Mouse (Mus musculus): ENCODE data around the gene Tbc1d32. TPM values are rescaled to one million over a fixed set of nuclear protein-coding genes. Genes with fewer than 3 reads are reported as not detected.
"Not testable (repeated sequence)": the region's sequence is repeated elsewhere in the genome, so short reads cannot be mapped to it uniquely, and the experiment has no call there.

Gene Tbc1d32
- polyA plus RNA-seq, 1 experiment from 2014 or later: 1.6 TPM

DNA sequence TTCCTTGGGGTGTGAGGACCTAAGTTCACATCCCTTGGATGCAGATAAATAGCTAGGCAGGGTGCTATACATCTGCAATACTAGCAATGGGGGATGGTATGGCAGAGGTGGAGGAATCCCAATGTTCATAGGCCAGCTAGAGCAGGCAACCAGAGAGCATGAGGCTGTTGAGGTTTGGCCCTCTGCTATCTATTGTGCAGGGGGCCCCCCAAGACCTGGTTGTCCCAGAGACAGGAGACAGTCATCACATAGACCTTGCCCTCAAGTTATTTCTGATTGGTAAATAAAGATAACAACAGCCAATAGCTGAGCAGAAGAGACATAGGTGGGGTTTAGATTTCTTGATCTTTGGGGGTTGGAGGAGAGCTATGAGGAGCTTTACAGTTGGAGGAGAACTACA lies 28.6 kb downstream of the Tbc1d32 start:
- H3K9me3 ChIP-seq (ENCODE audit: control insufficient read depth, low read length): no peaks in the 10 kb centered on the region
- H3K9ac ChIP-seq (ENCODE audit: low read length): no peak overlapping the region
- H3K27me3 ChIP-seq (ENCODE audit: control insufficient read depth, insufficient read depth, low read length): no peaks in the 10 kb centered on the region
- H3K4me2 ChIP-seq (replicated peaks; ENCODE audit: low read depth): no peak overlapping the region
- DNase-seq (ENCODE audit: low spot score) (no peak), ATAC-seq (ENCODE audit: low FRiP score, low TSS enrichment) (no peak)
- TF ChIP-seq CTCF (IDR thresholded peaks at IDR 0.05; ENCODE audit: low read depth) (no peak), EP300 (optimal IDR thresholded peaks at IDR 0.05) (no peak)
- no peak overlapping the region for H3K4me3 ChIP-seq (ENCODE audit: low read depth, low read length)
- no peak overlapping the region for H3K27ac ChIP-seq (replicated peaks)
- no peaks in the 10 kb centered on the region for H3K4me1 ChIP-seq (replicated peaks; ENCODE audit: control insufficient read depth, insufficient read depth)
- no peaks in the 10 kb centered on the region for H3K36me3 ChIP-seq (ENCODE audit: control insufficient read depth, insufficient read depth, low read length)

DNA sequence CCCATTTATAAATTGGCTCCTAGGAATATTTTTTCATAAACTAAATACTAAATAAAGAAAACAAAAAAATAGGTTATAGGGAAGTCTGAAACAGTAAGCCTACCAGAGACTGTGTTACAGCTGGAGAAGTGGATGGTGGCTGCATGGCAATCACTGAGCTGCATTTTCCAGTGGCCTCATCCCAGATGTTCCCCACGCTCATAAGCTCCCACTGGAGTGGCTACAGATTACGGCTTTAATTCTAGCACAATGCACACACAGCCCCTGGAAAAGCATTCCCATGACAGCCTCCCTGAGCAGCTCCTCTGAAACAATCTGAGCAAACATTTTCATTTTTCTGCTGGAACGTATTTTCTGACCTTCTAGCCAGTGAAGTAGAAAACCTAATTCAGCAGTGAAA lies 29.8 kb downstream of the Tbc1d32 start:
- no peak for TF ChIP-seq EP300 (optimal IDR thresholded peaks at IDR 0.05)

DNA sequence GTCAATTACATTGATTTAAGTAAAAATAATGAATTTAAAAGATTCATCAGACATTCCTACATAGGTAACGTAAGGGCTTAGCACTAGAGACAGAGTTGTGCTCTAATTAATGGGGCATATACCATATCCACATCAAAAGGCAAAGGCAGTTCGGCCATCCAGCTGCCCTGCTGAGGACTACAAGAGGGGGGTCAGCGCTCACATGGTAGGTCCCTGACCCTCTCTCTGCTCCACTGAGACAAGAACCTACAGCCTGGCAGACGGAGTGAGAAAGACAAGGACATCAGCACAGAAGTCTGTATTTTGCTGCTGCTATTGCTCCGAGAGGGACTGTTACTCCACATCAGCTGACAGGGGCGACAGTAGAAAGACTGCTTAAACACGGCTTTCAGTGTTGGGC lies 34.2 kb downstream of the Tbc1d32 start:
- H3K27ac ChIP-seq (replicated peaks): no peak overlapping the region
- no peaks in the 10 kb centered on the region for H3K4me1 ChIP-seq (replicated peaks; ENCODE audit: control insufficient read depth, insufficient read depth)
- DNase-seq (ENCODE audit: low spot score) (no peak), ATAC-seq (ENCODE audit: low FRiP score, low TSS enrichment) (no peak)
- H3K27me3 ChIP-seq (ENCODE audit: control insufficient read depth, insufficient read depth, low read length): no peaks in the 10 kb centered on the region
- TF ChIP-seq CTCF (IDR thresholded peaks at IDR 0.05; ENCODE audit: low read depth): no peak
- TF ChIP-seq EP300 (optimal IDR thresholded peaks at IDR 0.05): no peak
- no peak overlapping the region for H3K9ac ChIP-seq (ENCODE audit: low read length)
- no peak overlapping the region for H3K4me3 ChIP-seq (ENCODE audit: low read depth, low read length)
- H3K36me3 ChIP-seq (ENCODE audit: control insufficient read depth, insufficient read depth, low read length): no peaks in the 10 kb centered on the region
- H3K9me3 ChIP-seq (ENCODE audit: control insufficient read depth, low read length): no peaks in the 10 kb centered on the region
- 86% methylated on average over 7 of the region's 7 CpGs for WGBS
- H3K4me2 ChIP-seq (replicated peaks; ENCODE audit: low read depth): no peak overlapping the region

More for the DNA sequence above, 29.8 kb downstream of the Tbc1d32 start:
- Histone ChIP-seq H3K36me3 (ENCODE audit: control insufficient read depth, insufficient read depth, low read length) (no peaks in the 10 kb centered on the region), H3K4me3 (ENCODE audit: low read depth, low read length) (no peak overlapping the region), H3K27ac (replicated peaks) (no peak overlapping the region), H3K4me2 (replicated peaks; ENCODE audit: low read depth) (no peak overlapping the region), H3K4me1 (replicated peaks; ENCODE audit: control insufficient read depth, insufficient read depth) (no peaks in the 10 kb centered on the region), H3K9me3 (ENCODE audit: control insufficient read depth, low read length) (no peaks in the 10 kb centered on the region), H3K27me3 (ENCODE audit: control insufficient read depth, insufficient read depth, low read length) (no peaks in the 10 kb centered on the region), H3K9ac (ENCODE audit: low read length) (no peak overlapping the region)
- DNase-seq (ENCODE audit: low spot score) (no peak), ATAC-seq (ENCODE audit: low FRiP score, low TSS enrichment) (no peak)
- 78% methylated on average over 3 of the region's 3 CpGs for WGBS

DNA sequence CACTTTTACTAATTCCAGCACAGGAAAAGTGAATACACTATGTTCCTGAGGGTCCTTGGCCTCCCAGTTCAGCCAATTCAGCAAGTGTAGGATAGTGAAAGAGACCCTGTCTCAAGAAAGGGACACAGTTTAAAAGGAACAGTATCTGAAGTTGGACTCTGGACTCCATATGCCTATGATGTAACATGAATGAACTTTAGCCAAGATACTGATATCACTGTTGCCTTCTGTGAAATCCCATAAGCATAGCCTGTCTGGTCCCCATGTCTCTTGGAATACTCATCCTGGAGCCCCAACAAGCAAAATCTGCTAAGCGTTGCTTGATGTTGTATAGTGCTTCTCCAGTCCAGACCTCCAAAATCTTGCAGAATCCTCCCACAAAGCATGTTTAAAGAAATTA lies 46.8 kb downstream of the Tbc1d32 start:
- Histone ChIP-seq H3K36me3 (ENCODE audit: control insufficient read depth, insufficient read depth, low read length) (no peaks in the 10 kb centered on the region), H3K4me3 (ENCODE audit: low read depth, low read length) (no peak overlapping the region), H3K27me3 (ENCODE audit: control insufficient read depth, insufficient read depth, low read length) (no peaks in the 10 kb centered on the region), H3K9me3 (ENCODE audit: control insufficient read depth, low read length) (no peaks in the 10 kb centered on the region), H3K9ac (ENCODE audit: low read length) (no peak overlapping the region), H3K27ac (replicated peaks) (no peak overlapping the region), H3K4me1 (replicated peaks; ENCODE audit: control insufficient read depth, insufficient read depth) (no peaks in the 10 kb centered on the region), H3K4me2 (replicated peaks; ENCODE audit: low read depth) (no peak overlapping the region)
- ATAC-seq (ENCODE audit: low FRiP score, low TSS enrichment) (no peak), DNase-seq (ENCODE audit: low spot score) (no peak)
- 83% methylated on average over 1 of the region's 1 CpGs for WGBS
- TF ChIP-seq EP300 (optimal IDR thresholded peaks at IDR 0.05) (no peak), CTCF (IDR thresholded peaks at IDR 0.05; ENCODE audit: low read depth) (no peak)

DNA sequence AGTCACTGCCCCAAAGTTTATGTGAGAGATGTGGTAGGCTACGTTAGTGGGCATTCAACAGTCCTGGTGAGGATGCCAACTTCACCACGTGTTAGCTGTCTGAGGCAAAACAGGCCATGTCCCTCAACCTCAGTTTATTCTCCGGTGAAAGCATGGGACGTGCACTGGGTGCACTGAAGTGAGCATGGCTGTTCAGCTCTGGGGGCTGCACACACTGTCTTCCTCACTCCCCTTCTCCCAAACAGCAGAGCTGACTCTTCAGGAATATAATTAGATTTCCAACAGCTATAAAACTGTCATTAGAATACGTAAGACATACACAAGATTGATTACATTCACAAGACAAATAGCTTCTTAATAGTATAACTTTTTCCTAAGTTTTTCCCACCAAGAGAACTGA lies 55.3 kb downstream of the Tbc1d32 start:
- Histone ChIP-seq H3K4me2 (replicated peaks; ENCODE audit: low read depth) (no peak overlapping the region), H3K27ac (replicated peaks) (no peak overlapping the region), H3K4me1 (replicated peaks; ENCODE audit: control insufficient read depth, insufficient read depth) (no peaks in the 10 kb centered on the region), H3K4me3 (ENCODE audit: low read depth, low read length) (no peak overlapping the region), H3K9me3 (ENCODE audit: control insufficient read depth, low read length) (no peaks in the 10 kb centered on the region), H3K36me3 (ENCODE audit: control insufficient read depth, insufficient read depth, low read length) (no peaks in the 10 kb centered on the region), H3K27me3 (ENCODE audit: control insufficient read depth, insufficient read depth, low read length) (no peaks in the 10 kb centered on the region), H3K9ac (ENCODE audit: low read length) (no peak overlapping the region)
- TF ChIP-seq EP300 (optimal IDR thresholded peaks at IDR 0.05): no peak
- no peak for TF ChIP-seq CTCF (IDR thresholded peaks at IDR 0.05; ENCODE audit: low read depth)
- 69% methylated on average over 5 of the region's 5 CpGs for WGBS
- ATAC-seq (ENCODE audit: low FRiP score, low TSS enrichment) (no peak), DNase-seq (ENCODE audit: low spot score) (no peak)

DNA sequence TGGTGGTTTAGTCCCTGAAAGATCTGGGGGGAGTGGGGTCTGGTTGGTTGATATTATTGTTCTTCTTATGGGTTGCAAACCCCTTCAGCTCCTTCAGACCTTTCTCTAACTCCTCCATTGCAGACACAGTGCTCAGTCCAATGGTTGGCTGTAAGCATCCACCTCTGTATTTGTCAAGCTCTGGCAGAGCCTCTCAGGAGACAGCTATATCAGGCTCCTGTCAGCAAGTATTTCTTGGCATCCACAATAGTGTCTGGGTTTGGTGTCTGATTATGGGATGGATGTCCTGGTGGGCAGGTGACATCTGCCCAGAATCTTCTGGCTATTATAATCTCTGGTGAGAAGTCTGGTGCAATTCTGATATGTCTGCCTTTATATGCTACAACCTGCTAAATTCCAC lies 60.8 kb downstream of the Tbc1d32 start:
- H3K9me3 ChIP-seq (ENCODE audit: control insufficient read depth, low read length); DNase-seq (ENCODE audit: low spot score); H3K27ac ChIP-seq (replicated peaks); H3K4me2 ChIP-seq (replicated peaks; ENCODE audit: low read depth); ATAC-seq (ENCODE audit: low FRiP score, low TSS enrichment); H3K36me3 ChIP-seq (ENCODE audit: control insufficient read depth, insufficient read depth, low read length); H3K4me3 ChIP-seq (ENCODE audit: low read depth, low read length); H3K27me3 ChIP-seq (ENCODE audit: control insufficient read depth, insufficient read depth, low read length); H3K4me1 ChIP-seq (replicated peaks; ENCODE audit: control insufficient read depth, insufficient read depth); H3K9ac ChIP-seq (ENCODE audit: low read length): not testable (repeated sequence)
